Mouse (Mus musculus): ENCODE results near the gene Muc13.

Muc13 gene

GRCm38 (mm10) chr16:33829301-33829831 is 35.5 kb downstream of the Muc13 start, which contains the start of gene Itgb5:
Gene Itgb5, plus strand, starts transcription at chr16:33829665.
- no peak for DNase-seq (ENCODE audit: low read depth)

GRCm38 (mm10) chr16:33829842-33830511 is 36.1 kb downstream of the Muc13 start:
- DNase-seq (ENCODE audit: low read depth): no peak

GRCm38 (mm10) chr16:33830512-33831105 is 36.8 kb downstream of the Muc13 start:
- DNase-seq (ENCODE audit: low read depth): no peak

- DNase-seq (ENCODE audit: low read depth): no peak
Observed at GRCm38 (mm10) chr16:33832057-33832456, 38.2 kb downstream of the Muc13 start.

GRCm38 (mm10) chr16:33832728-33833428 is 39.0 kb downstream of the Muc13 start:
- no peak for DNase-seq (ENCODE audit: low read depth)

- DNase-seq (ENCODE audit: low read depth): no peak
Observed at GRCm38 (mm10) chr16:33833429-33833753, 39.6 kb downstream of the Muc13 start.

- DNase-seq (ENCODE audit: low read depth): peak; percentile 11
Observed at GRCm38 (mm10) chr16:33833781-33834482, 40.1 kb downstream of the Muc13 start.

- no peak for DNase-seq (ENCODE audit: low read depth)
Observed at GRCm38 (mm10) chr16:33836676-33837075, 42.8 kb downstream of the Muc13 start.

- no peak for DNase-seq (ENCODE audit: low read depth)
Observed at GRCm38 (mm10) chr16:33837191-33837590, 43.4 kb downstream of the Muc13 start.

GRCm38 (mm10) chr16:33840616-33841015 is 46.8 kb downstream of the Muc13 start:
- no peak for DNase-seq (ENCODE audit: low read depth)

GRCm38 (mm10) chr16:33842081-33842880 is 48.4 kb downstream of the Muc13 start:
- DNase-seq (ENCODE audit: low read depth): no peak

- no peak for DNase-seq (ENCODE audit: low read depth)
Observed at GRCm38 (mm10) chr16:33844150-33844611, 50.3 kb downstream of the Muc13 start.

- no peak for DNase-seq (ENCODE audit: low read depth)
Observed at GRCm38 (mm10) chr16:33844866-33845265, 51.0 kb downstream of the Muc13 start.

- DNase-seq (ENCODE audit: low read depth): no peak
Observed at GRCm38 (mm10) chr16:33853271-33853670, 59.4 kb downstream of the Muc13 start.

- no peak for DNase-seq (ENCODE audit: low read depth)
Observed at GRCm38 (mm10) chr16:33858766-33859165, 64.9 kb downstream of the Muc13 start.

GRCm38 (mm10) chr16:33859380-33859779 is 65.5 kb downstream of the Muc13 start:
- DNase-seq (ENCODE audit: low read depth): no peak

GRCm38 (mm10) chr16:33859988-33860700 is 66.3 kb downstream of the Muc13 start:
- DNase-seq (ENCODE audit: low read depth): no peak

GRCm38 (mm10) chr16:33862406-33862805 is 68.6 kb downstream of the Muc13 start:
- DNase-seq (ENCODE audit: low read depth): no peak

- no peak for DNase-seq (ENCODE audit: low read depth)
Observed at GRCm38 (mm10) chr16:33863208-33863751, 69.4 kb downstream of the Muc13 start.

Data from c-Kit-positive CD71-positive TER-119-negative erythroid progenitor cells, embryonic 14.5 days (primary cell).